Mouse (Mus musculus) subcutaneous adipose tissue, adult 2 months (tissue): ENCODE data around the gene Trnt1. TPM values are rescaled to one million over a fixed set of nuclear protein-coding genes. Genes with fewer than 3 reads are reported as not detected.

Experiments used
- polyA plus RNA-seq: library from polyadenylated mRNA; depleted of rRNA; stranded (reverse); fragments of >200 nt; gene quantifications from 2 replicates; pipeline ENCODE4 v1.2.3, GENCODE M21; 2012; ENCODE audit warnings: low replicate concordance; rRNA removed

The Trnt1 gene
- polyA plus RNA-seq = 6.0 and 10.4 TPM in 2 replicates

GRCm38 (mm10) chr6:106768640-106769289, at the start of gene Trnt1:
Gene Trnt1 (plus strand): TSS chr6:106769120.

GRCm38 (mm10) chr6:106748887-106749388, 20.0 kb upstream of the Trnt1 start, which contains the start of gene Il5ra:
Gene Il5ra (minus strand): TSS chr6:106749037.

DNA sequence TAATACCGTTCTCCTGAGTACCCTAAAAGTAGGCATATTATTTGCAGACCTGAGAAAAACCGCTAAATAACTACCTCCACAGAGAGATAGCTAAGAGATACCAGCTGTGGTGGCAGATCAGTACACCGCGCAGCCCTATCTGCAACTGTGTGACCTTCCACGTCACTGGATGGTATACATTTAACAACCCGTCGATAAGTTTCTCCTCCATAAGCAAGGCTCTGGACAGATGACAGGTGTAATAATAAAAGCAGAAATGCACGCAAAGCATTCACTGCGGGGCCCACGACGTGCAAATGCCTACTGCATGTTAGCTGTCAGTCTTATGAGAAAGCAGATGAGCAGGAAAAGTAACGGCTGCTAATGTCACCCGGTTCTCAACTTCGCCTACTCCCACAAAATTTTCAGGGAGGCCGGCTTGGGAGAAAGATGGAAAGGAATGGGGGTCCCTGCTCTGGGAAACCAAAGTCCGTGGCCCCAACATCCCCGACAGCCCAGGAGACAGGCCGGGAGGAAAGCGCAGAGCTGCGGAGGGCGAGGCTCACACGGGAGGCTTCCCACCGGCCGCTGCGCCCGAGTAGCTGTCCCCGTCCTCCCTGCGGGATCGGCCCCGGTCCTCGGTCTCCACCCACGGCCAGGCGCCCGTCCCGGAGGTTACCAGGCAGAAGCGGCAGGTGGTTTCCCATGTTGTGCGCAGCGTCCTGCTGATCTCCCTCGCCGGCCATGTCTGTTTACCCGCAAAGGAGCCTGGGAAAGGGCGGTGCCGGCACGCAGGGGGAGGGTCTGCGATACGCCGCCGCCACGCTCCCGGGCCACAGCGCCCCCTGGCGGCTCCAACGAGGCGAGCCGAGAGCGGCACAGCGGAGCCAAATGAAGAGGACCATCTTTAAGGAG, 30.7 kb downstream of the Trnt1 start, which contains the start of gene Crbn:
Gene Crbn (minus strand): TSS at position 745 of the 894 bp plus-strand sequence.

Other genes with a start within 250 kb of the Trnt1 start
- gene Il5ra, start 20.1 kb upstream of the Trnt1 start, polyA plus RNA-seq = 0.04 and 0.24 TPM in 2 replicates
- gene Crbn, start 31.0 kb downstream of the Trnt1 start, polyA plus RNA-seq = 12.0 and 13.5 TPM in 2 replicates